Mouse (Mus musculus): ENCODE data around the gene Slc35f6.

DNA sequence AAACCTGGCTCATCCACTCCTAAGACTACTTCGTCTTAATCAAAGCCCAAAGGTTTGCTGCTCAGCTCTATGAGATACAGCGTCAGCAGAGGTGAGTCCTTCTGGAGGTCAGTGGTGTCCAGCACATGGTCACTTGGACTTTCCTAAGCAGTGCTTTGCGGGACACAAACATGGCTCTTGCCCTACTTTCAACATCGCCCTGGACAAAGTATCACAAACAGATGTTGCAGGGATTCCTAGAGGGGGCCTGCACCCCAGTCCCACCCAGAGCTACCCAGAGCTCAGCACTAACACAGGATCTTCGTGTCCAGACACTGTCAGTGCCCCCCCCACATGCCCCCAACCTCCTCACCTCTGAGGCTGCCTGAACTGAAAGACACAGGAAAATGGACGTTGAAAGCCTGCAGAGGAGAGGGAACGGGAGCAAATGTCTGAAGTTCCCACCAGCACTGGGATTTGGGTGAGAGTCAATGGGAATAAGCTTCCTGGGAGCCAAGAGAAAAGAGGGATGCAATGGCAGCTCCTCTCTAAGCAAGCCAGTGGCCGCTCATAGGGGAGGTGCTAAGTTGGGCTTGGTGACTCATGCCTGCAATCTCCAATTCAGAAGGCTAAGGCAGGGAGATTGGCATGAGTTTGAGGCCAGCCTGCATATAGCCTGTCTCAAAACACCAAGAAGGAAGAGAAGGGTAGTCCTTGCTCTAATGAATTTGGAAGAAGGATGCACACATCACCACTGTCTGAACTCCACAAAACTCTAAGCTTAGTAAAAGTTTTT is 21.2 kb upstream of the Slc35f6 start:
- TF ChIP-seq CTCF (IDR thresholded peaks at IDR 0.05; ENCODE audit: borderline replicate concordance, insufficient read depth, low read length) (no peak), POLR2A (IDR thresholded peaks at IDR 0.05; ENCODE audit: low read depth, low read length) (no peak)

Measured in embryonic fibroblast, embryonic 13.5 days (primary cell).